Mouse (Mus musculus) left cerebral cortex, adult 2 months (tissue): ENCODE results near the gene Fzd7. TPM values are rescaled to one million over a fixed set of nuclear protein-coding genes. Genes with fewer than 3 reads are reported as not detected.

Experiments used
- DNase-seq, 2 experiments: peaks; one replicate each; pipeline ENCODE4 v3.0.0; 2021 to 2022; ENCODE audit warnings: low spot score in 2 of 2, mixed read lengths in 1 of 2; ENCODE audit errors: extremely low spot score in 1 of 2
- H3K27ac ChIP-seq: fragments of 200-600 bp; 2 replicates; pipeline ENCODE4 v1.8.1; 2022
- H3K4me3 ChIP-seq: fragments of 200-600 bp; 2 replicates; pipeline ENCODE4 v1.8.1; 2022
- CTCF ChIP-seq: fragments of 200-600 bp; IDR thresholded peaks from 2 replicates; pipeline ENCODE4 v1.8.1; 2022; ENCODE audit warnings: antibody characterized with exemption, mild to moderate bottlenecking, moderate library complexity
- intact Hi-C: fragments of 180-260 bp; cut with DNase I; formaldehyde crosslinking; loops from one replicate; pipeline ENCODE4 v1.15.1; 2025
- total RNA-seq, 2 experiments: library from RNA; stranded (reverse); gene quantifications; 2 replicates each; pipeline ENCODE4 v1.2.3; 2021

The Fzd7 gene
- total RNA-seq, 2 experiments from 2014 or later, result 5.0 to 7.9 TPM

DNA sequence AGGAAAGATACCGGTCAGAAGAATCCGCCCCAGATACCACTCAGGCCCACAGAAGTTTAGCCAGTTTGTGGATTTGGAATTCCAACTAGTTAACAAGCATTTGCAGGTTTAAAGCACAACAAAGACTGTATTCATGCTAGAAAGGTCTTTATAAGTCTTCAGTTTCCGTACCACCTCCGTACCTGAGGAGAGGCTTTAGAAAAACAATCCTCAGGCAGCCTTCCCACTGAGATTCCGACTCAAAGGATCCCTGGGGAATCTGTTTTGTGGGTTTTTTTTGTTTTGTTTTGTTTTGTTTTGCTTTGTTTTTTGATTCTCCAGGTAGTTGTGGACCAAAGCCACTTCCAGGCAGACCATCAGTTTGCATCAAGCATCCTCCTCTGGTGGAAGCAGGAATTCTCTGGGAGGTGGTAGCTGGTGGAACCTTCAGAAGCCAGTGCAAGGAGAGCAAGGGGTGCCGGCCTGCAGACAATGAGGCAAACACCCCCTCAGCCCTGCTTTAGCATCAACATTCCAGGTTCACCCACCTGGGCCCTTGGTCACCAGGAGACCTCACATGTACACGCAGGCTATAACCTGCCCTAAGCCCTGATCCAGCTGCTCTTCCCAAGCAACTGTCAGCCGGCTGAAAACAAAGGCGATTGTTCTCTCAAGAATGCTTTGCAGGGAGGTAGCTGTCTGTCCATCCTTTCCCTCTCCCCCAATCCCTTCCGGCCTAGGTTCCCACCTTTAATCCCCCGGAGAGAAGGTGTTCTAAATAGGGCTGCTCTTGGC is 33.5 kb upstream of the Fzd7 start:
- Histone ChIP-seq H3K4me3 (no peak overlapping the region), H3K27ac (no peak overlapping the region)
- DNase-seq, result no peak
- TF ChIP-seq CTCF, result no peak
- intact Hi-C loops, result no loop called here

GRCm38 (mm10) chr1:59449423-59449822 is 32.8 kb upstream of the Fzd7 start:
- TF ChIP-seq CTCF, result no peak
- DNase-seq, result no peak
- H3K27ac ChIP-seq, result no peak overlapping the region
- intact Hi-C loops, result no loop called here
- H3K4me3 ChIP-seq, result no peak overlapping the region

- intact Hi-C loops, result no loop called here
- no peak for DNase-seq
- Histone ChIP-seq H3K27ac (no peak overlapping the region), H3K4me3 (no peak overlapping the region)
- no peak for TF ChIP-seq CTCF
Measured at GRCm38 (mm10) chr1:59450896-59451295, 31.3 kb upstream of the Fzd7 start.

DNA sequence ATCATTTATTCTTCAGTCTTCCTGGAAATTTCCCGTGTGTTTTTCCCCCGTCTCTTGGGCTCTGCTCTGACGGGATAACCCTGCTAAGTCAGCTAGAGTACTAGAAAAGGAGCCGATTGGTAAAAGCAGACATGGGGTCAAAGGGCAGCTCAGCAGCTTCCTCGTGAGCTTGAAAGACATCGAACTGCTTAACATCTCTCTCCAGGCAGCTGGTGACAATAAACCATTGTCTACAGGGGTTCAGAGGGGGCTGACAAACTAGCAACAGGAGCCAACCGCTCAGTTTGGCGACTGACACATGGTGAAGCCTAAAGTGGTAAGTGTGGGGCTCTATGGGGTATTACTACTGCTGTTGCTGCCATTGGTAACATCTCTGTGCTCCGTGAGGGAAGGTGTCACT is 30.6 kb upstream of the Fzd7 start:
- H3K27ac ChIP-seq, result no peak overlapping the region
- intact Hi-C loops, result no loop called here
- no peak for TF ChIP-seq CTCF
- DNase-seq, result no peak
- H3K4me3 ChIP-seq, result no peak overlapping the region

DNA sequence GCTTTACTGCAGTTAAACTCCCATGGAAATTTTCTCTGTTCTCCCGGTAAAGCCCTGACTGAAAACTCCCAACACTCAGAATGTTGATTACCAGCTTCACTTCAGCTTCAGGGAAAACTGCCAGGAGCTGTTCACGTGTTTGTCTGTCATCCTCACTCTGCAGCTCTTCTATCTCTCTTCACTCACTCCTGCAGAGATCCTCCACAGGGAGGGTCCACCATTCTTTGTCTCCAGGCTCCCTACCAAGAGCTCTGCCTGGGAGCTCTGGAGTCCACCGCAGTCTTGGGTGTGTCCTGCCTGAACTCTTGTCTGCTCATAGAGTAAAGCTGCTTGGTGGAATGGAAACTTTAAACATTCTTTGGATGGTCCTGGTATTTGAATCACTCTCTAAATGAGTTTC is 25.4 kb upstream of the Fzd7 start:
- DNase-seq, result no peak
- TF ChIP-seq CTCF, result no peak
- no peak overlapping the region for H3K27ac ChIP-seq
- H3K4me3 ChIP-seq, result no peak overlapping the region
- intact Hi-C loops, result no loop called here

GRCm38 (mm10) chr1:59457873-59458272 is 24.4 kb upstream of the Fzd7 start:
- DNase-seq, result no peak
- no peak overlapping the region for H3K4me3 ChIP-seq
- no peak overlapping the region for H3K27ac ChIP-seq
- TF ChIP-seq CTCF, result no peak
- intact Hi-C loops, result no loop called here

DNA sequence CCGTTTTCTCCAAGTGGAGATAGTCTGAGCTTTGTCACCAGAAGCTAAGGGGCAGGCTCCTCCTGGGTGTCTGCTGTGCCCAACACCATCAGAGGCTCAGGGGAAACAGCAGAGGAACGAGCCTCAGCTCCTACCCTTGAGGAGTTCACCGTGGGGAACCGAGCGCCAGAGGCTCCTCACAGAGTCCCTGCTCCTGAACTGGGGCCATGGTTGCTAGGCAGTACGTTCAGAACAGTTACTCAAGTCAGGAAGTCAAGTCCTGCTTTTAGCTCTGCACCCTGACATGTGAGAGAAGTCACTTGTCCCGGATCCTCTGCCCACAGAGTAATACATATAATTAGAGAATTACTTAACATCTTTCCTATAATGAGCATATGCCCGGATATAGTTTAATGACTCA is 23.3 kb upstream of the Fzd7 start:
- Histone ChIP-seq H3K4me3 (no peak overlapping the region), H3K27ac (no peak overlapping the region)
- DNase-seq, result no peak
- no peak for TF ChIP-seq CTCF
- intact Hi-C loops, result no loop called here

- no peak overlapping the region for H3K27ac ChIP-seq
- no peak overlapping the region for H3K4me3 ChIP-seq
- intact Hi-C loops, result no loop called here
- no peak for DNase-seq
- no peak for TF ChIP-seq CTCF
Measured at GRCm38 (mm10) chr1:59464696-59465639, 17.3 kb upstream of the Fzd7 start.

GRCm38 (mm10) chr1:59465640-59466008 is 16.6 kb upstream of the Fzd7 start:
- DNase-seq, result no peak
- Histone ChIP-seq H3K4me3 (no peak overlapping the region), H3K27ac (no peak overlapping the region)
- TF ChIP-seq CTCF, result no peak
- intact Hi-C loops, result no loop called here

DNA sequence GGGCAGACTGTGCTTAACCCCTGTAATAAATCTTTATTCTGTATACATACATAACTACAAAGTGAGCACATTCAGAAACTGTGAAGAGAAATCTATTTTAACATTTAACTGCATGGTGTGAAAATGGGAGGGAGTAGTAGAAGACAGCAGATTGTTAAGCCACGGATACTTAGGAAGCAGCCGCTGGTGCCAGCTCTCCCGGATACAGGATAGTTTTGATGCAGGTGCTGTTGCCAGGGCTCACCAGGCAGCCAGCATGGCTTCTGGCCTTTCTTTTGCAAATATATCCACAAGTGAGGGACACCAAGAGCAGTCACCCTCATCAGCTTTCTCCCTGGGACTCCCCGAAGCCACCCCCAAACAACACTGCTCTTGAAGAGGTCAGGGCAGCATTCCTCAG is 13.1 kb upstream of the Fzd7 start:
- no peak for DNase-seq

GRCm38 (mm10) chr1:59470766-59471165 is 11.5 kb upstream of the Fzd7 start:
- DNase-seq, result no peak
- intact Hi-C loops, result no loop called here
- no peak for TF ChIP-seq CTCF
- no peak overlapping the region for H3K27ac ChIP-seq
- no peak overlapping the region for H3K4me3 ChIP-seq

More for the DNA sequence above, 13.1 kb upstream of the Fzd7 start:
- intact Hi-C loops, result no loop called here
- TF ChIP-seq CTCF, result no peak
- H3K4me3 ChIP-seq, result no peak overlapping the region
- H3K27ac ChIP-seq, result no peak overlapping the region

GRCm38 (mm10) chr1:59472368-59473180 is 9.7 kb upstream of the Fzd7 start:
- Histone ChIP-seq H3K4me3 (no peak overlapping the region), H3K27ac (no peak overlapping the region)
- no peak for DNase-seq
- TF ChIP-seq CTCF, result no peak
- intact Hi-C loops, result no loop called here
